Mouse (Mus musculus) thymus, postnatal 10 days (tissue): ENCODE measurements around the gene Prkg1.

Source experiments
- DNase-seq, 2 experiments: peaks; one replicate each; pipeline ENCODE4 v3.0.0; 2021; ENCODE audit warnings: low spot score in 2 of 2

Gene Prkg1

DNA sequence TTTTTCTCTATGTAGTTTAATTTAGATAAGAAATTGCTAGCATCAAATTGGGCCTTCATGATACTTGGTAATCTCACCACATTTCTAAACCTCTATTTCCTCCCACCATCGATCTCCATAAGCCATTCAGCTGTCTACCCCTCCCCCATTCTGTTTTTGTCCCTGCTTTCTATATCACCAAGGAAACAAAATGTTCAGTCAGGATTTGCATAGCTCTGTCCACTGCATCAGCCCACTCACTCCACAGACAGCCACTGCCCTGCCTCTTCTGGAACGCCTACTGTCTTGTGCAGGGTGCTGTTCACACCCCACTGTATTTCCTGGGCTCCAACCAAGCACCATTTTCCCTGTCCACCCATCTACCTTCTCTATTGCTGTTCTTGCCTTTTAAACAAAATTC is 874.5 kb downstream of the Prkg1 start:
- DNase-seq: no peak

DNA sequence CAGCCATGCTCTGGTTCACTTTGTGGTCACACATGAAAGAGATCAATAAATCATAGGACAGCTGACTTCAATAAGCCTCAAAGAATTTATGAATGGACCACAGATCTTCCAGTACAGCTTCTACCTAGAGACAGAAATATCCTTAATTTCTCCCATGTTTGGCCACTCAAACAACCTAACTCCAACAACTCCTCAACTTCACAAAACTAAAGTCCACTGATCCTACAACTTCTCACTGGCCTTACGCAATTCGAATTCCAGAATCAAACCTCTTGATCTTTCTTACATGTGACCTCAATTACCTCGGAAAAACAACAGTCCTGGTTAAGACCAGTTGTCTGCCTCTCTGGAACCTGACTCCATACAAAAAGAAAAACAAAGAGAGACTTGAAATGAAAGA is 875.0 kb downstream of the Prkg1 start:
- no peak for DNase-seq

DNA sequence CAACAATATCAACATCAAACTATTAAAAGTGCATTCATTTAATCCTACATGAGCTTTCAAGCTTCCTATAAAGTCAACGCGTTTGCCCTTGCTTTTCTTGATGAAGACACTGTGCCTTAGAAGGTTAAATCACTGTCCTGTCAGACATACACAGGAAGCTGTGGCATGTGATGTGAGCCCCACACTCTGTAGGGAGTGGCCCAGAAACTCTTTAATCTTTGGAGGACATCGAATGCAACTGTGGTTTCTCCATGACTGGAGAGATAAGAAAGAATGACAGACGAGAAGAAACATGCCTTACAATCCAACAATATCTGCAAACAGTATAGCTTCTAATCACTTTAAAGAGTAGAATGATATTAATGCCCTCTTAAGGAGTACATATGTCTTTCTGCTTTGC is 903.4 kb downstream of the Prkg1 start:
- no peak for DNase-seq

DNA sequence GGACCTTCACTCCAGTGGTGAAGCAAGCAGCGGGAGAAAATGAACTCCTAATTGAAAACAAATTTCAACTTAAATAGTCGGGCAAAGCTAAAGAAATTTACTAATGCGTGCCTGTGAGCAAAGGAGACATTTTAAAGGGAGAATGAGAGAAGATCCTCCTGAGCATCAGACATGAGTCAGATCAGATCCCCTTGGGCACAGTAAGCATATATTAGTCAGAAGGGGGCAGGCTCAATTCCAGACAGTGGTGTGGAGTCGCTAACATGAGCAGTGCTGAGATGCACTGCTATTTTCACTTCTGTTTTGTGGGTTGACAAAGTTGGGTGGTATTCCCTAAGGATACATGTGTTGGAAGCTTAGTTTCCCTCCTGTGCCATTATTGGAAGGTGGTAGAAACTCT is 913.8 kb downstream of the Prkg1 start:
- no peak for DNase-seq

DNA sequence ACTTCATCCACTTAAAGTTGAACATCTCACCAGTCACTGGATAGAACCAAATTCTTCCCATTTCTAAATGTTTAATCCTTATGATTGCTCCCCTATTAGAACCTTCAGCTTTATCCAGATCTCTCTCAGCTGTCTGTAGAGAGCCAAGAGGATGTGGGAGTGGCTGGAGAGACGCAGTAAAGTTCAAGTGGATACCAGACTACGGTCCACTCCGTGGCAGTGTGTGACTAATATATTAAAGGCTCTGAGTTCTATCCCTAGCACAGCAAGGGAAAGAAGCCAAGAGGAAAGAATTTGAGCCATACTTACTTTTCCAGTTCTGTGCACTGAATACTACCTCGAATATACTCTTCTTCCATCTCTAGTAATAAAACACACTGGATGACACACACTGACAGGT is 919.9 kb downstream of the Prkg1 start:
- no peak for DNase-seq

DNA sequence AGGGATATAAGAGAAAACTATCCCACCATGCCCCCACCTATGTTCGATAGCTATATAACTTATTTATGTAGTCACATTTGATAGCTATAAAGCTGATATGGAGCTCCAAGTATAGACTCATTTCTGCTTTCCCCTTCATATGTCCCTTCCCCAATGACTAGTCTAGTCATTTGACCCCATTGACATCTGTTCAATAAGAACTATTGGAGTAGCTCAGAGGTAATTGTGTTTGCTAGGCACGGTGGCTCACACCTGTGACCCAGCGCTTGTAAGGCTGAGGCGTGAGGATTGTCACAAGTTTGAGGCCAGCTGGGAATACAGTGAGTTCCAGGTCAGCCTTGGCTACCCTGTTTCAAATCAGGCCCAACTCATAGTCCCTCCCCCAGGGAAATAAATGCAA is 921.2 kb downstream of the Prkg1 start:
- DNase-seq: no peak

DNA sequence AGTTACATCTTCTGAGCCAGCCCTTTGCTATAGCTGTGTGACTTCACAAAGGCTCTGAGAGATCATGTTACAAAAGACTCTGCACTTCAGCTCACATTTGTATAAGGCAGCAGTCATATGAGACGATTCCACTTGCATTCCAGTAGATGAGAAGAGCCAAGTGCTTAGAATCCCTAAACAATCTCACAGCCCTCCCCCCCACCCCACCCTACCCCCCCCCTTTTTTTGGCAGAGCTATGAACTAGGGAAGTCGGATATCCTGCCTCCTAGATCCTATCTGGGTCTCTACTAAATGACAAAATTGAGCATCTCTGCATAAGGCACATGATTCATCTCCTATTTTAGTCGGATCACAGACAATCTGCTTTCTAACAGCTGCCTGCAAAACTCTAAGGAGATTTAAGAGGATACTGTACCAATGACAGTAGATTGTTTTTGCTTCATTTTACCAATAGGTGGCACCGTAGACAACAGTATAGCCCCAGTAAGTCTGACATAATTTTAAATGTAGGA is 921.7 kb downstream of the Prkg1 start:
- no peak for DNase-seq

DNA sequence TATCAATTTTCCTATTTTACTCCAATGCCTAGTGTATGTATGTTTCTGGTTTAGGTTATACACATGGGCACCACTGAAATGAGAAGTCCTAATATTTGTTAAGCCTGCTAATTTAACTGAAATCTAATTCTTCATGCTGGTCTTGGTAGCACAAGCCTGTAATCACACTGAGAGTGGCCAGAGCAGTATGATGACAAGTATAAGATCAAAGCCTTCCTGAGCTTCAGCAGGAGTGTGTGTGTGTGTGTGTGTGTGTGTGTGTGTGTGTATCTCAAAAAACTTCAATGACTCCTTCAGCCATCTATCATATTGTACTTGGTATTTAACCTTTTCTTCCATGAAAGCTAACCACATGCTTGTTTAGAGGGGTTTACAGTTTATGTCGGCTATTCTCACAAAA is 922.2 kb downstream of the Prkg1 start:
- DNase-seq: no peak

DNA sequence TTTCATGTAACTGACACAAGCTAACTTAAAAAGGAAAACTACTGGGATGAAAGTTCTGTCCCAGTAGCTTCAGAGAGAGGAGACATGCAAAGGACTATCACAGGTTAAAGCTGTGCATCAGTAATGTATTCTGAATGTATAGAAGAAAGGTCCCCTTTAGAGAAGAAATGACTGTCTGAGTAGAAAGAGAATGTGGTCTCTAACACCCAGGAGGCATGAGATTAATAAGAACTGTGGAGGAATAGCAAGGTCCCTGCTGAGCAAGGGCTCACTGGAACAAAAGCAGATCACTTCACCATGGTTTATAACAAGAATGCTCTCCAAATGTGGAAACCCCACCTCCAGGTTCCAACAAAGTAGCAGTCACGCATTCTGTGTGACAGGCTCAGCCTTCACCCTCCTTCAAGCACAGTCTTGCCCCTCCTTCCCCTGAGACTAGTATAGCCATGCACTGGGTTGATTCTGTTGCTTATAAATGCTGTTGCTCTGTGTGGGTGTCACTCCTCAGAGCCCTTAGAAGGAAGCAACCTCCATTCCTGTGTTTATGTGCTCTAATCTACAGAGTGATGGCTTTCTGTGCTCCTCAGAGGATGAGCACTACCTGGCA is 931.7 kb downstream of the Prkg1 start:
- DNase-seq: no peak

DNA sequence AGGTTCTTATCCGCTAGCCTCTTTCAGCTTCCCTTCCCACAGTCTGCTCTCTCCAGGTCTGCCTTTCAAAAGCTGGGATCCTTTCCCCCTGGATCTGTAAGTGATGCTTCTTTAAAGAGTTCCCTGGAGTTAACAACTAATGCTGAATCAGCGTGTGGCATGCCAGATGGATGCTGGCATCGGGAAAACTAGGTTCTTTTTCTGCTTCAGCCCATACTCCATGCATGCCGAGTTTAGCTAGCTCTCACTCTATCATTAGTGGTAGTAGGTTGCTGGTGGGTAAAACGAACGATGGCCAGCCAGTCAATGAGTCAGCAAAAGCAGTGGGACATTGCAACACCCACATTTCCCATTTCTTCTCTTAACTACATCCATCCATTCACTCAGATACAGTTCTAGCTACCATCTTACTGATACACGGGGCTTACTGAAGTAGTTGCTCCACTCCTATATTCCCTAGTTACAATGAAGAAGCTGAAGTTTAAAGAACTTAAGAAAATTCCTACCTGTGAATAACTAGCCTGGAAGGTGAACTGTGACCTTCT is 935.5 kb downstream of the Prkg1 start:
- DNase-seq: no peak

DNA sequence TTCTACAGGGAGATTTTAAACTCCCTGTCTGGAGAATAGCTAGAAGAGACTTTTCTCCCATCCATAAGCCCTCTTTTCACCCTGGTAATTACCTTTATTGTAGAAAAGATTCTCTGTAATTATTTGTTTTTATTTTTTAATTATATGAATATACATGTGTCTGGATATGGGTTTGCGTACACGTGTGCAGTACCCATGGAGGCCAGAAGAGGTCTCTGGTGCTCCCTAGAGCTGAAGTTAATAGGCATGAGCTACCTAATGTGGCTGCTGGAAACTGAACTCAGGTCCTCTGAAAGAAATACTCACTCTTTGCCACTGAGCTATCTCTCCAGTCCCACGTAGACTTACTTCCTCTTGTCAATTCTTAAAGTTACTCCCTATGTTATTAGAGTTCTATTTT is 937.0 kb downstream of the Prkg1 start:
- DNase-seq: no peak

DNA sequence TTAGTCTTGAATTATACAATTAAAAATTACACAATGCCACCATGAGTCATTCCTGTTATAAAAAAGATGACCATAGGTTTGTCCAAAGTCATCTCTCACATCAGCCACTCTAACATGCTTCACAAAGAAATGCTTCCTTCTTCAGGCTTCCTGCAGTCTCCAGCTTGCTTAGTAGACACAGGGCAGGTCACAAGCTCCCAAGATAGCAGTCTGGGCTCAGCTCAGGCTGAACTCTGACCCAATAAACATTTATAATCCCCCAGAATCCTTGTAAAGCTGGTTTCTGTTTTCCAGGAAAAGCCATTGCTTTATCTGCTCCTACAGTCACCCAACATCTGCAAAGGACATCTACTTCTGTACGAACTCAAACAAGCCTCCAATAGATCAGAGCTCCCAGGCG is 938.7 kb downstream of the Prkg1 start:
- DNase-seq: no peak

DNA sequence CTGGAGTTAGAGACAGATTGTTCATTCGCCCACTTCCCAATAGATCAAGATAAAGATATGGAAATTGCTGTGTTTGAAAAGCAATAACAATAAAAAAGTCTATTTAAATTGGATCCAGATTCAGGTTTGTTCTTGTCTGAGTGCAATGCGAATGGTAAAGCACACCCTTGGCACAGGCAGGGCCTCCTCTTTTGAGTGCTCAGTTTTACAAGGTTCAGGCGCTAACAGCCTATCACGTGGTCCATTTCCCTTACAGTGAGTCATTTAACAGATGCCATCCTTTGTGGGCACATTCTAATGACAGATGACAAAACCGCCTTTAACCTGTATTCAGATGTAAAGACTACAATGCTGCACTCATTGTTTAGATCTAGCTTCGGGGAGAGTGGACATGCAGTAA is 949.2 kb downstream of the Prkg1 start:
- no peak for DNase-seq

DNA sequence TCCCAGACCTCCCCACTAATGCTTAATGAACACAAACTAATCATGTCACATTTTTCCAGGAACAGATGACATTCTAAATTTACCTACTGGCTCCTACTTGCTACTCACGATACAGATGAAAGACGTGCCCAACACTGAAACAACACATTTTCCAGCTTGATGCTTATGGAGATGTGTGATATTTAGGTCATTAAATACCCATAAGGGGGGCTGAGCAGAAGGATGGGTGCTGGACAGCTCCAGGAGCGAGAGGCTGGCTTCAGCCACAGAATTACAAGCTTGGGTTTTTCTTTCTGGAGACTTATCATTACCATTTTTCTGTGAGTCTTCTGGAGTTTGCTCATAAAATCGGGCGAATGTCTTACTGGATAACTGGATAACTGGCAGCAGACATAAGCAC is 958.6 kb downstream of the Prkg1 start:
- DNase-seq: no peak

DNA sequence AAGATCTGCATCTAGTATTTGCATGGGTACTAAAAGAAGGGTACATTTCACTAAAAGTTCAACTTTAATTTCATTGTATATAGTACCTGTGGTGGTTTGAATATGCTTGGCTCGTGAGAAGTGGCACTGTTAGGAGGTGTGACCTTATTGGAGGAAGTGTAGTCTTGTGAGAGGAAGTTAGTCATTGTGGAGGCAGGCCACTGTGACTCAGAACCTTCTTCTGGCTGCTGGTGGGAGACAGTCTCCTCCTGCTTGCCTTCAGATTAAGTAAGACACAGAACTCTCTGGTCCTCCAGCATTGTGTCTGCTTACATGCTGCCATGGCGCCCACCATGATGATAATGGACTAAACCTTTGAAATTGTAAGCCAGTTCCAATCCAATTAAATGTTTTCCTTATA is 984.0 kb downstream of the Prkg1 start:
- no peak for DNase-seq

DNA sequence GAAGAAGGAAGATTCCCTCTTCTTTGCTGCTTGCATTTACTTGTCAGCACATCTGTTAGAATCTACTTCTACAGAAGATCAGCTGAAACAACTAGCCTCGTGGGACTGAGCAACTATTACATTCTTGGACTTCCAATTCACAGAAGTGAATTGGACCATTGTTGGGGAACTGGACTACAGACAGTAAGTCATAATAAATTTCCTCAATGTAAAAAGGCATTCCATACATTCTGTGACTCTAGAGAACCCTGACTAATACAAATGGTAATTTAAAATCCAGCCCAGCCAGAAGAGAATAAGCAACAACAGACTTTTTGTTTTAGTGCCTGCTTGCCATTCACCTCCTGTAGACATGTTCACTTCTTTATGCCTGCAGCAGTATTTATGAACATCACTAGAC is 996.5 kb downstream of the Prkg1 start:
- no peak for DNase-seq

DNA sequence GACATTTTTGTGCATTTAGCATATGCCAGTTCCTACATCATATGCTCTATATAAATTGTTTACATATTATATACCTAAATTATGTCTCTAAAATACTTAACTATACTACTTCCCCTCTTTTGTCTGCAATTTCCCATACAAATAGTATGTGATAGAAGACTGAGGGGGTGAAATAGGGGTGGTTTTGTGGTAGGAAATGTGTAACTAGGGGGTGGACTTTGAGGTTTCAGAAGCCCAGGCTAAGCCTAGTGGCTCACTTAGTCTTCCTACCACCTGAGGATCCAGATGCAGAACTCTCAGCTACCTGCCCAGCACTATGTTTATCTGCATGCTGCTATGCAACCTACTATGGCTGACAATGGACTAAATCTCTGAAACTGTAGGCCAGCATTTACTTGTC is 1020.4 kb downstream of the Prkg1 start:
- no peak for DNase-seq

DNA sequence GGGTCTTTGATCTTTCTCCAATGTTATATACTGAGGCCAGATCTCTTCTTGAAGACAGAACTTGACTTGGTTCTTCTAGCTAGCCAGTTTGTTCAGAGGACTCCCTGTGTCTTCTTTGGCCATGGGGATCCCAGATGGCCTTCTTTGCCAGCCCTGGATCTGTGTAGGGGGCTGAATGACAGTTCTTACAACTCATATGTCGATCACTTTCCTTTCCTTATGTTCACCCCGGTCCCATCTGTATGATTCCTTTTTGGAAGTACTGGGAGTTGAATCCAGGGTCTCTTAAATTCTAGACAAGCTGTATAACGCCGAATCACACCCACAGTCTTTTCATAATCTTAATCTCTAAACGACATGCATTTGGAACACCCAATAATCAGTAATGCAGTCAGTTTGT is 1065.7 kb downstream of the Prkg1 start:
- no peak for DNase-seq

DNA sequence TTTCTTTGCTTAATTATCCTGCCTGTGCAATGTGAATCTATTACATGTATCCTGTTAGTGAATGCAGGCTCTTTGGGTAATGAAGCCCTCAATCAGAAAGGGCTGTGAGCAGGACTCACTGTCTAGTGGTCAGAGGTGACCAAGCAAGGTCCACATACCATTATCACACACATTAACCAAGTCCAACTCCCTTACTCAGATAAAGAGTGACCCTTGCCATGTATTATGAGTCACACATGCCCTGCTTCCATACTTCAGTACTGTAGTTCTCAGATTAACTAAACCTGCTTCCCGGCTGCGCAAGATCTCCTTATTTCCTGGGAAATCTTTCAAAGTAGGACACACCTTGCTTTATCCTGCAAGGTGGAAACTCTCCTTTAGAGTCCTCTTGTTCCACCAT is 1073.6 kb downstream of the Prkg1 start:
- no peak for DNase-seq

DNA sequence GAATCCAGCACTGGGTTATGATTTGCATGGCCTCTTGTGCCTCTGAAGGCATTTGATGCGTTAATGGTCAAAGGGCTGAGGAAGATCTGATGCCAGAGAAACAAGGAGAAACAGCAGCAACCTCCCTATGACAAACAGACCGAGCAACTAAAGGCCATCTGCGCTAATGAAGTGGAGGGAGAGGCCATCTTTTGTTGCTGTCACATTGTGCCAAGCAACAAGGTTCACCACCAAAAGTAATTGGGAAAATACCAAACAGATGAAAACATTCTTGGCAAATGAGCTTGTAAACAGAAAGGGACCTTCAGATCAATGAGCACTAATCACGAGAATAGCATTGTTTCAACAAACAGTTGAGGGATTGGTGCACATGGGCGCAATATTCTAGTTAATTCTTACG is 1074.1 kb downstream of the Prkg1 start:
- DNase-seq: no peak

DNA sequence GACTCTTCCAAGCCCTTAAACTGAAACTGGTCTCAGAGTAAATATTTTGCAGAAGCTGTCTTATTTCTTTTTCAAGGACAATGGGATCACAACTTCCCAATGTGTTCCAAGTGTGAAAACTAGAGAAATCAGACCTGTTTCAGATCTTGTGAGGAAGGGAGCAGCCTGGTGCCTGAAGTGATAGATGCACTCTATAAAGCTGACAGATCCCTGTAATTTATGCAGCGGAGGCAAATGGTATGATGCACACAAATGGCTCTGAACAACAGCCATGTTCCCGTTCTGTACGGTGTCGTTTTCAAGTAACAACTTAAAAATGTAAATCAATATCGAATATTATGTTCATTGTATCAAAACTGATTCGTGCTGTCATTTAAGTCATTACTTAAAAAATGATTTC is 1076.9 kb downstream of the Prkg1 start:
- no peak for DNase-seq

DNA sequence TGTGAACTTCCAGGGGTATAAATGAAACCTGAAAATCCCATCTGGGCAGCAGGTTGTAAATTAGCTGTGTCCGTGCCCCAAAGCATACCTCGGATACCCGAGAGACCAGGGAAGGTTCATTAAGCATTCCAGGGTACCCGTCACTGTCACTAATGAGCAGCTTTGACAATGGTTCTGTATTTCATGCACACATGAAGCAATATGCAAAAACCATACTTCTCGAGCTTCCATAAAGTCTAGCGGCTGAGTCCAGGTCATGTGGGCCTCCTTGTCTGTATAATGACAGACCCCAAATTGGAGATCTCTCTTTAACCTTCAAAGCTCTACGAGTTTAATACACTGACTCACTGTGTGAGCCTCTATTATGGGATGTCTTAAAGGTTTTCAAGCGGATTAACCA is 1088.5 kb downstream of the Prkg1 start:
- no peak for DNase-seq

DNA sequence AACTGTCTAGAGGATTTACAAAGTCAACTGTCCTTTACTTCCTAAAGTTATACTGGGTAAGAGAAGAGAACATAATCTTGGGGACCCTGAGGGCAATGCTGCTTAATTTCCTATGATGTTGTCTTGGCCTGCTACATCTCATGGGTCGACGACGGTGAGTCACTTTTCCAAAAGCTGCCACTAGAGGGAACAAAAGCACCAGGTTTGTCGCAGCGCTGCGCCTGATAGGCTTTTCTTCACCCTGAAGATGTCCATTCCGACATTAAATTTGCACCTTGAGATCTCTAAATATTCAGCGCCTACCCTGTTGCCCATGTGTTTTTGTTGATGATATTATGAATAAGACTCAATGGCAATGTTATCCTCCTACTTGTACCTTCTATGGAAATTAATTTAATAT is 1100.6 kb downstream of the Prkg1 start:
- DNase-seq: peak; percentile 3 to 28

DNA sequence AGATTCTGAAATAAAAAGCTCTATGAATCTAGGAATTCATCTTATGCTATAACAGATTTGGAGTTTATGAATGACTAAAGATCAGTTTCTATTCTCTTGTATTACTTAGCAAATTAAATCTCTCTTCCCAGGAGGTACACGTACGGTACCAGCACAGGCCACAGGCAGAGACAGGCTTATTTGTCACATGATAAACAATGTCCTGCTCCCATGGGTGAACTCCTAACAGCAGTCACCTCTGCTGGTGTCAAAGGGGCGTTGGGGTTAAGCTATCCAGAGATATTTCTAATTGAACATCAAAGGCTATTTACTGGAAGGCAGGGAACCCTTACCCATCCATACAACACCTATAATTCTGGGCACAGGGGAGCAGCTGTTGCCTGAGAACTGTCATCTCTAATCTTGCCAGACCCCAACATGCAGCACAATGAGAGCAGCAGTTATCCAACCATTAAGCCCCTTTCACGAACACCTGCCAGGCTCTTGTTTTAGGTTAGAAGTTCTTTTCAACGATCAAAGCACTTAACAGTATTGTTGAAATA is 1122.1 kb downstream of the Prkg1 start:
- no peak for DNase-seq
